Mouse (Mus musculus) midbrain, embryonic 15.5 days (tissue): ENCODE data around the gene Dok5. TPM values are rescaled to one million over a fixed set of nuclear protein-coding genes. Genes with fewer than 3 reads are reported as not detected.

Experiments
- ATAC-seq: fragments of 200-750 bp; cut with Nextera tagmentation; replicated peaks from 2 replicates; pipeline ENCODE4 v1.8.0; 2017; ENCODE audit warnings: moderate TSS enrichment
- H3K27ac ChIP-seq: fragments of 300-500 bp; sonication (generic); 2 replicates; pipeline ENCODE4 v1.5.1; 2015; ENCODE audit warnings: mild to moderate bottlenecking, inconsistent platforms
- H3K27me3 ChIP-seq: fragments of 300-500 bp; sonication (generic); replicated peaks from 2 replicates; pipeline ENCODE4 v1.6.1; 2015; ENCODE audit warnings: inconsistent platforms
- H3K36me3 ChIP-seq: fragments of 300-500 bp; sonication (generic); replicated peaks from 2 replicates; pipeline ENCODE4 v1.6.1; 2015; ENCODE audit warnings: inconsistent platforms
- H3K4me1 ChIP-seq: fragments of 300-500 bp; sonication (generic); 2 replicates; pipeline ENCODE4 v1.6.1; 2015; ENCODE audit warnings: inconsistent platforms
- H3K4me2 ChIP-seq: fragments of 300-500 bp; sonication (generic); 2 replicates; pipeline ENCODE4 v1.6.1; 2015; ENCODE audit warnings: inconsistent platforms, mild to moderate bottlenecking, moderate library complexity
- H3K4me3 ChIP-seq: fragments of 300-500 bp; sonication (generic); 2 replicates; pipeline ENCODE4 v1.5.1; 2015; ENCODE audit warnings: mild to moderate bottlenecking, inconsistent platforms
- H3K9ac ChIP-seq: fragments of 300-500 bp; sonication (generic); 2 replicates; pipeline ENCODE4 v1.6.1; 2015; ENCODE audit warnings: mild to moderate bottlenecking, inconsistent platforms
- H3K9me3 ChIP-seq: fragments of 300-500 bp; sonication (generic); 2 replicates; pipeline ENCODE4 v1.6.1; 2016; ENCODE audit warnings: inconsistent platforms
- whole genome bisulfite sequencing: fragments of 180-500 bp; shearing (Covaris S2); methylation state at CpG from one replicate; pipeline ENCODE4 v1.1.7; 2015; ENCODE audit warnings: mixed read lengths; 5-methylcytosine and 5-hydroxymethylcytosine counted together
- polyA plus RNA-seq: library from polyadenylated mRNA; unstranded; fragments of >200 nt; fragmentation: Nextera tagmentation; extraction: Ambion mirVana; gene quantifications from 2 replicates; pipeline ENCODE4 v1.2.1, GENCODE M21; 2015

Gene Dok5
- polyA plus RNA-seq, 1 experiment from 2014 or later: 52.9 TPM

DNA sequence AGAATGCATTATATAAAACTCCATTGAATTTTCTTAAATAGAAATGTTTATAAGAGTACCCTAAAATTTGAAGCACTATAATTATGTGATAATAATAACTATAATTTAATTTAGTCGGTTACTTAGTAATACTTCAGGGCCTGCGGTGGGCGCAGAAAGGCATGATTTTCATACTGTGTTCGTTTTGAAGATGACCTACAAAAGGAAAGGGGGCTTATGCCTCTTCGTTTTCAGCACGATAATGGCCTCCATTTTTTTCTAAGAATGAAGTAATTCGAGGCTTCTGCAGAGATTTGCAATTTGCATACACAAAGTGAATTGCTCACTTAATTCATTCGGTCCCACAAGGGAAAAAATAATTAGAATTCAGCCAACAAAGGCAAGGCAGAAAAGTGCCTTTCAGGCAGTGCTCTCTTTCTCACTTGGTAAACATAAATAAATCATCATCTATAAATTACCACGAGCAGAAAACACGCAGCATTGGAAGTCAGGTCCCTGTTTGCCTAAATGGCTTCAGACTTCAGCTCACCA, 76.7 kb downstream of the Dok5 start:
- Histone ChIP-seq H3K9ac (no peak overlapping the region), H3K4me3 (no peak overlapping the region), H3K4me1 (peaks cover 15% of the 10 kb centered on the region), H3K4me2 (no peak overlapping the region), H3K27ac (peak overlapping the region; percentile 64; the same call in 1 of the 2 replicates), H3K36me3 (no peaks in the 10 kb centered on the region), H3K9me3 (no peaks in the 10 kb centered on the region), H3K27me3 (no peaks in the 10 kb centered on the region)
- no peak for ATAC-seq
- WGBS: 35% methylated on average over 10 of the region's 10 CpGs

GRCm38 (mm10) chr2:170811356-170811755, 79.7 kb downstream of the Dok5 start:
- no peak overlapping the region for H3K27ac ChIP-seq
- H3K4me3 ChIP-seq: no peak overlapping the region
- no peaks in the 10 kb centered on the region for H3K27me3 ChIP-seq
- ATAC-seq: no peak
- no peak overlapping the region for H3K4me2 ChIP-seq
- H3K36me3 ChIP-seq: no peaks in the 10 kb centered on the region
- no peaks in the 10 kb centered on the region for H3K9me3 ChIP-seq
- WGBS: 79% methylated on average over 9 of the region's 9 CpGs
- H3K4me1 ChIP-seq: peaks cover 19% of the 10 kb centered on the region
- H3K9ac ChIP-seq: no peak overlapping the region

GRCm38 (mm10) chr2:170816302-170816701, 84.7 kb downstream of the Dok5 start:
- ATAC-seq: no peak
- Histone ChIP-seq H3K4me1 (peaks cover 6% of the 10 kb centered on the region; the same call in 1 of the 2 replicates), H3K9me3 (peaks cover 4% of the 10 kb centered on the region; the same call in 1 of the 2 replicates), H3K9ac (no peak overlapping the region), H3K27me3 (no peaks in the 10 kb centered on the region), H3K4me3 (no peak overlapping the region), H3K27ac (no peak overlapping the region), H3K36me3 (no peaks in the 10 kb centered on the region), H3K4me2 (no peak overlapping the region)
- 48% methylated on average over 8 of the region's 8 CpGs for WGBS

DNA sequence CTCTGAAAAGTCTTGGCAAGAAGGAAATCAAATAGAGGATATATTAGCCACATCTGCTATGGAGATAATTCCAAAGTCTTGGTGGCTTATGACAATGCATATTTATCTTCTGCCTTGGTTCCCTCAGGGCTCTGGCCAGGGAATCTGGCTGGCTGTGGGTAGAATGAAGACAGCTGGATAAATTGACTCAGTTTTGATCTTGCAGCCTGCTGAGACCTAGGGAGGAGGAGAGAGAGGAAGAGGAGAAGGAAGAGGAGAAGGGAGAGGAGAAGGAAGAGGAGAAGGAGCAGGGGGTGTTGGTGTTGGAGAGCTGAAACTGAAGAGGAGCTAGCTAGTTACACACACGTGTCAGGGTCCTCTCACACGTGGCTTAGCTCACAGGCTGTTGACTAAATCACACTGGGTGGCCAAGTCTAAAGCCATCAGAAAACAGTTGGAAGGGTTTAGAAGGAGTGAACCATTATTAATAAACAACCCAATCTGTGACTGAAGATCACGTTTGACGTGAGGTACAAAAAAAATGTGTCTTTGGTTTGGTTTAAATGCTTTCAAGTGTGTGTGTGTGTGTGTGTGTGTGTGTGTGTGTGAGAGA, 85.6 kb downstream of the Dok5 start:
- Histone ChIP-seq H3K27me3 (no peaks in the 10 kb centered on the region), H3K27ac (no peak overlapping the region), H3K4me1 (peaks cover 6% of the 10 kb centered on the region; the same call in 1 of the 2 replicates), H3K36me3 (no peaks in the 10 kb centered on the region), H3K4me2 (no peak overlapping the region), H3K9ac (no peak overlapping the region), H3K9me3 (peaks cover 4% of the 10 kb centered on the region; the same call in 1 of the 2 replicates), H3K4me3 (no peak overlapping the region)
- 71% methylated on average over 4 of the region's 4 CpGs for WGBS
- ATAC-seq: no peak

GRCm38 (mm10) chr2:170826821-170827441, 95.3 kb downstream of the Dok5 start:
- H3K4me2 ChIP-seq: no peak overlapping the region
- H3K27me3 ChIP-seq: no peaks in the 10 kb centered on the region
- no peaks in the 10 kb centered on the region; the same call in 1 of the 2 replicates for H3K4me1 ChIP-seq
- no peaks in the 10 kb centered on the region for H3K9me3 ChIP-seq
- no peaks in the 10 kb centered on the region for H3K36me3 ChIP-seq
- no peak overlapping the region for H3K9ac ChIP-seq
- no peak for ATAC-seq
- H3K4me3 ChIP-seq: no peak overlapping the region
- WGBS: 77% methylated on average over 17 of the region's 17 CpGs
- no peak overlapping the region for H3K27ac ChIP-seq

GRCm38 (mm10) chr2:170828757-170829156, 97.2 kb downstream of the Dok5 start:
- Histone ChIP-seq H3K4me3 (no peak overlapping the region), H3K9me3 (no peaks in the 10 kb centered on the region), H3K27ac (peak overlapping the region; percentile 13; the same call in 1 of the 2 replicates), H3K9ac (no peak overlapping the region), H3K4me2 (no peak overlapping the region), H3K4me1 (no peaks in the 10 kb centered on the region; the same call in 1 of the 2 replicates), H3K27me3 (no peaks in the 10 kb centered on the region), H3K36me3 (no peaks in the 10 kb centered on the region)
- ATAC-seq: peak; percentile 66
- WGBS: 18% methylated on average over 7 of the region's 7 CpGs

GRCm38 (mm10) chr2:170829191-170829611, 97.6 kb downstream of the Dok5 start:
- 59% methylated on average over 6 of the region's 6 CpGs for WGBS
- no peaks in the 10 kb centered on the region for H3K9me3 ChIP-seq
- H3K9ac ChIP-seq: no peak overlapping the region
- ATAC-seq: peak; percentile 49; the same call in 1 of the 2 replicates
- no peaks in the 10 kb centered on the region for H3K27me3 ChIP-seq
- H3K27ac ChIP-seq: peak overlapping the region; percentile 13; the same call in 1 of the 2 replicates
- H3K4me2 ChIP-seq: no peak overlapping the region
- no peaks in the 10 kb centered on the region; the same call in 1 of the 2 replicates for H3K4me1 ChIP-seq
- no peaks in the 10 kb centered on the region for H3K36me3 ChIP-seq
- no peak overlapping the region for H3K4me3 ChIP-seq

- no peak overlapping the region for H3K9ac ChIP-seq
- H3K27me3 ChIP-seq: no peaks in the 10 kb centered on the region
- no peaks in the 10 kb centered on the region; the same call in 1 of the 2 replicates for H3K4me1 ChIP-seq
- ATAC-seq: no peak
- H3K27ac ChIP-seq: no peak overlapping the region
- no peaks in the 10 kb centered on the region for H3K9me3 ChIP-seq
- H3K4me2 ChIP-seq: no peak overlapping the region
- H3K4me3 ChIP-seq: no peak overlapping the region
- no peaks in the 10 kb centered on the region for H3K36me3 ChIP-seq
- 85% methylated on average over 14 of the region's 14 CpGs for WGBS
Measured at GRCm38 (mm10) chr2:170829988-170830387, 98.4 kb downstream of the Dok5 start.

- Histone ChIP-seq H3K9me3 (no peaks in the 10 kb centered on the region), H3K4me2 (no peak overlapping the region), H3K27ac (peak overlapping the region; percentile 48), H3K9ac (no peak overlapping the region), H3K4me1 (peaks cover 21% of the 10 kb centered on the region), H3K4me3 (no peak overlapping the region), H3K36me3 (no peaks in the 10 kb centered on the region), H3K27me3 (no peaks in the 10 kb centered on the region)
- WGBS: 15% methylated on average over 10 of the region's 10 CpGs
- ATAC-seq: peak; percentile 25; the same call in 1 of the 2 replicates
Measured at GRCm38 (mm10) chr2:170836862-170837261, 105.3 kb downstream of the Dok5 start.

DNA sequence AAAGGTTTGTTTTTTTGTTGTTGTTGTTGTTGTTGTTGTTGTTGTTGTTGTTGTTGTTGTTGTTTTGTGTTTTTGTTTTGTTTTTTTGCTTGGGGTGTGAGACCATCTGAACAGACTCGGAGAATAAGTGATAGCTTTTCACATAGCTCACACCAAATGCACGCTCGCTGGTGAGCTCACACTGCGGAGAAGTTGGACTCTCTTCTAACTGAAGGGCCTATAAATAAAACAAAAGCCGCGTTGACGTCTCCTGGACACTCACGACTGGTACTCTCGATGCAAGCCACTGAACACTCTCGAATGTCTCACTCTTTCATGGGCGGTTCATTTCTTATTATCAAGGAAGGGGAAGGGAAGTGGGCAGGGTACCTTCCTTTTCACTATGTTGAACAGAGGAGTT, 105.8 kb downstream of the Dok5 start:
- 0 out of 2 replicates have a peak overlapping the region, but pooled peaks have one; percentile 48 for H3K27ac ChIP-seq
- WGBS: 45% methylated on average over 11 of the region's 11 CpGs

DNA sequence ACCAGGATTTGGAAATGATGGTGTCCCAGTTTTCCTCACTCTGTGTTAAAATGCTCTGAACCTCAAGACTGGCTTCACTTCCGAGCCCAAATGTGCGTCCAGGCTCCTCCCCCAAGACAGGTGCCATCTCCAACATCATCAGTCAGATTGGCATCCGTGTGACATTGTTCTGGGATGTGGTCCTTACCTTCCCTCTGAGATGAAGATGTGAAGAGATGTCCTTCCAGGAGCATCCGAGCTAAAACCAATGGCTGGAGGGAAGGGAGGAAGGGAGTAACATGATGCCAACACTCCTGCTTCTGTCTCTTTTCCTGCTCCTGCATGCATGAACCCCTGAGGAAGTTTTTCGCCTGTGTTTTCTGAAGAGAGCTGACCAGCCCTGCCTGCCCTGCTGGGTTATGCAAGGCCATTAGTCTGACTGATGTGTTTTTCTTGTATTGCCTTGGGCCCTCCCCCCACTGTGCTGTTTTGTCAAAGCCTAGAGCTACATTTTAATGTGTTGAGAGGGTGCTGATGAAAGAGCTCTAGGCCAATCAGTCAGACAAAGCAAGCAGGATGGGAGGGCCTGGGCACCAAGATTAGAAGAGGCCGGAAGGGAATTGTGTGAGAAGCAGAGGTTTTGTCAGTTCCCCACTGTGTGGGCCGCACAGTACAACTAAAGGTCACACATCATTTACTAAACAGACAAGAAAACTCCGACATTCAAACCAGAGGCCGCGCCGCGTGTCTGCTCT, 106.4 kb downstream of the Dok5 start:
- whole genome bisulfite sequencing: 23% methylated on average over 12 of the region's 12 CpGs
- Histone ChIP-seq H3K9me3 (no peaks in the 10 kb centered on the region), H3K4me2 (no peak overlapping the region), H3K9ac (no peak overlapping the region), H3K36me3 (no peaks in the 10 kb centered on the region), H3K4me1 (peaks cover 21% of the 10 kb centered on the region), H3K27me3 (no peaks in the 10 kb centered on the region), H3K4me3 (no peak overlapping the region), H3K27ac (peak overlapping the region; percentile 25; the same call in 1 of the 2 replicates)
- peak; percentile 70 for ATAC-seq

More for the DNA sequence above, 105.8 kb downstream of the Dok5 start:
- H3K27me3 ChIP-seq: no peaks in the 10 kb centered on the region
- peaks cover 21% of the 10 kb centered on the region for H3K4me1 ChIP-seq
- H3K36me3 ChIP-seq: no peaks in the 10 kb centered on the region
- no peak overlapping the region for H3K4me2 ChIP-seq
- H3K9ac ChIP-seq: no peak overlapping the region
- no peaks in the 10 kb centered on the region for H3K9me3 ChIP-seq
- H3K4me3 ChIP-seq: no peak overlapping the region
- ATAC-seq: no peak; the same call in 1 of the 2 replicates

- peaks cover 18% of the 10 kb centered on the region for H3K4me1 ChIP-seq
- H3K9ac ChIP-seq: no peak overlapping the region
- H3K27me3 ChIP-seq: no peaks in the 10 kb centered on the region
- no peak overlapping the region for H3K4me3 ChIP-seq
- no peaks in the 10 kb centered on the region for H3K9me3 ChIP-seq
- WGBS: 69% methylated on average over 13 of the region's 13 CpGs
- no peak for ATAC-seq
- H3K27ac ChIP-seq: no peak overlapping the region
- H3K4me2 ChIP-seq: no peak overlapping the region
- H3K36me3 ChIP-seq: no peaks in the 10 kb centered on the region
Measured at GRCm38 (mm10) chr2:170841441-170841965, 109.9 kb downstream of the Dok5 start.
